Mouse (Mus musculus) kidney, embryonic 14.5 days (tissue): ENCODE measurements around the gene Klk5. TPM values are rescaled to one million over a fixed set of nuclear protein-coding genes. Genes with fewer than 3 reads are reported as not detected.

Source experiments
- ATAC-seq: fragments of 200-750 bp; cut with Nextera tagmentation; 2 replicates; pipeline ENCODE4 v1.8.0; 2017; ENCODE audit warnings: moderate number of reproducible peaks, mild to moderate bottlenecking, moderate TSS enrichment, moderate library complexity; ENCODE audit not compliant: low FRiP score, low TSS enrichment
- H3K27ac ChIP-seq: fragments of 300-500 bp; sonication (generic); 2 replicates; pipeline ENCODE4 v1.5.1; 2014; ENCODE audit warnings: low read depth, mild to moderate bottlenecking, low read length, moderate library complexity, mixed read lengths
- H3K27me3 ChIP-seq: fragments of 300-500 bp; sonication (generic); 2 replicates; pipeline ENCODE4 v1.6.1; 2014; ENCODE audit warnings: mild to moderate bottlenecking, low read length; ENCODE audit not compliant: control insufficient read depth, insufficient read depth
- H3K36me3 ChIP-seq: fragments of 300-500 bp; sonication (generic); 2 replicates; pipeline ENCODE4 v1.6.1; 2014; ENCODE audit warnings: low read length, mixed read lengths; ENCODE audit not compliant: control insufficient read depth, insufficient read depth
- H3K4me1 ChIP-seq: fragments of 300-500 bp; sonication (generic); 2 replicates; pipeline ENCODE4 v1.6.1; 2014; ENCODE audit warnings: low read length, mixed read lengths; ENCODE audit not compliant: control insufficient read depth, insufficient read depth
- H3K4me2 ChIP-seq: fragments of 300-500 bp; sonication (generic); replicated peaks from 2 replicates; pipeline ENCODE4 v1.6.1; 2014; ENCODE audit warnings: low read depth, mild to moderate bottlenecking, low read length
- H3K4me3 ChIP-seq: fragments of 300-500 bp; sonication (generic); 2 replicates; pipeline ENCODE4 v1.5.1; 2014; ENCODE audit warnings: mild to moderate bottlenecking, low read length
- H3K9ac ChIP-seq: fragments of 300-500 bp; sonication (generic); 2 replicates; pipeline ENCODE4 v1.6.1; 2014; ENCODE audit warnings: low read depth, mild to moderate bottlenecking, low read length, moderate library complexity
- H3K9me3 ChIP-seq: fragments of 300-500 bp; sonication (generic); 2 replicates; pipeline ENCODE4 v1.6.1; 2016; ENCODE audit warnings: low read length; ENCODE audit not compliant: control insufficient read depth
- WGBS: fragments of 180-500 bp; shearing (Covaris S2); extraction: QIAGEN DNeasy Blood & Tissue Kit; methylation state at CpG from one replicate; pipeline ENCODE4 v1.1.7; 2014; 5-methylcytosine and 5-hydroxymethylcytosine counted together
- polyA plus RNA-seq: library from polyadenylated mRNA; unstranded; fragments of >200 nt; fragmentation: Nextera tagmentation; extraction: Ambion mirVana; gene quantifications from 2 replicates; pipeline ENCODE4 v1.2.1, GENCODE M21; 2014

The Klk5 gene
- polyA plus RNA-seq, 1 experiment from 2014 or later, result not detected

- H3K4me3 ChIP-seq, result no peak overlapping the region
- no peaks in the 10 kb centered on the region for H3K36me3 ChIP-seq
- ATAC-seq, result no peak
- H3K27me3 ChIP-seq, result no peaks in the 10 kb centered on the region
- no peak overlapping the region for H3K9ac ChIP-seq
- H3K4me2 ChIP-seq, result no peak overlapping the region
- H3K9me3 ChIP-seq, result no peaks in the 10 kb centered on the region
- 91% methylated on average over 12 of the region's 12 CpGs for WGBS
- H3K27ac ChIP-seq, result no peak overlapping the region
- H3K4me1 ChIP-seq, result no peaks in the 10 kb centered on the region
Measured at GRCm38 (mm10) chr7:43857501-43857900, 15.7 kb downstream of the Klk5 start.

- Histone ChIP-seq H3K4me3 (no peak overlapping the region), H3K27ac (no peak overlapping the region), H3K9ac (no peak overlapping the region), H3K27me3 (no peaks in the 10 kb centered on the region), H3K4me1 (no peaks in the 10 kb centered on the region), H3K36me3 (no peaks in the 10 kb centered on the region), H3K4me2 (no peak overlapping the region), H3K9me3 (no peaks in the 10 kb centered on the region)
- ATAC-seq, result peak; percentile 25; the same call in 1 of the 2 replicates
- 55% methylated on average over 8 of the region's 8 CpGs for WGBS
Measured at GRCm38 (mm10) chr7:43860411-43860810, 18.6 kb downstream of the Klk5 start.

DNA sequence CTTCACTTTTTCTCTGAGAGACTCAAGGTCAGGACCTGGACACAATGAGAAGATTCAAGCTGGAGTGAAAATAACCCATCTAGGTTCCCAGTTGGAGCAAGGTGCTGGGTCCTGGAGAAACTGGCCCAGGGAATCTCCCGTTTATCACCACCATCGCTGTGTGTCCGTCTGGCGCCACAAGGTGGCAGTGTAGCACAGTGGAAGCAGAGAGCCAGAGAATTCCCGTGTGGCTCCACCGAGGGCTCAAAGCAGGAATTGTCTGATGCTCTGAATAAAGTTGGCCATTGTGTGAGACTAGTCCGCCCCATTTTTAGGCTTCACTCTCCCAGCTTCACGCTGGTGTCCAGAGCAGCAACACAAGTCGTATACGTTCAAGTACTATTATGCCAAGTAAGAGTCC is 31.5 kb downstream of the Klk5 start:
- Histone ChIP-seq H3K4me1 (no peaks in the 10 kb centered on the region), H3K9me3 (no peaks in the 10 kb centered on the region), H3K9ac (no peak overlapping the region), H3K27ac (no peak overlapping the region), H3K36me3 (no peaks in the 10 kb centered on the region), H3K27me3 (no peaks in the 10 kb centered on the region), H3K4me2 (no peak overlapping the region), H3K4me3 (no peak overlapping the region)
- ATAC-seq, result peak; percentile 63
- 8% methylated on average over 10 of the region's 10 CpGs for WGBS

DNA sequence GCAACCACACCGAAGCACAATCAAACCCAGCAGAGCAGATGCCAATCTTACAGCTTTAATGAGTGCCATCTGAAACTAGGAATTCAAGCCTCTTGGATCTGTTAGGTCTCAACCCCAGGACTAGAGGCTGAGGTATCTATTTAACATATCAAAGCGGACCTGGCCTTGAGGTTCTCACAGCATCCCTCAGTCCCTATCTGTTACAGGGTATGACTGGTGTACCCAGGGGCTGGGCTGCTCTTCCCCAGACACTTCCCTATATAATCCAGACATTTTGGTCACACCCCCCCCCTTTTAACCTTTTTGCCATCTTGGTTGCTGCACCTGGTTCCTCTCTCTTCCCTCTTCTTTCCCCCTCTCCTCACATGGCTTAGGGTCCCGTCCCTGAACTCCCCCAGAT is 31.9 kb downstream of the Klk5 start:
- no peak overlapping the region for H3K27ac ChIP-seq
- H3K4me1 ChIP-seq, result no peaks in the 10 kb centered on the region
- no peaks in the 10 kb centered on the region for H3K9me3 ChIP-seq
- no peak for ATAC-seq
- no peak overlapping the region for H3K9ac ChIP-seq
- no peak overlapping the region for H3K4me3 ChIP-seq
- no peaks in the 10 kb centered on the region for H3K27me3 ChIP-seq
- no peaks in the 10 kb centered on the region for H3K36me3 ChIP-seq
- 80% methylated on average over 3 of the region's 3 CpGs for WGBS
- H3K4me2 ChIP-seq, result no peak overlapping the region

GRCm38 (mm10) chr7:43874868-43875375 is 33.2 kb downstream of the Klk5 start:
- ATAC-seq, result no peak
- H3K4me3 ChIP-seq, result no peak overlapping the region
- no peak overlapping the region for H3K9ac ChIP-seq
- H3K27me3 ChIP-seq, result no peaks in the 10 kb centered on the region
- WGBS, result 80% methylated on average over 6 of the region's 6 CpGs
- H3K36me3 ChIP-seq, result no peaks in the 10 kb centered on the region
- H3K27ac ChIP-seq, result no peak overlapping the region
- H3K9me3 ChIP-seq, result no peaks in the 10 kb centered on the region
- no peaks in the 10 kb centered on the region for H3K4me1 ChIP-seq
- H3K4me2 ChIP-seq, result no peak overlapping the region

DNA sequence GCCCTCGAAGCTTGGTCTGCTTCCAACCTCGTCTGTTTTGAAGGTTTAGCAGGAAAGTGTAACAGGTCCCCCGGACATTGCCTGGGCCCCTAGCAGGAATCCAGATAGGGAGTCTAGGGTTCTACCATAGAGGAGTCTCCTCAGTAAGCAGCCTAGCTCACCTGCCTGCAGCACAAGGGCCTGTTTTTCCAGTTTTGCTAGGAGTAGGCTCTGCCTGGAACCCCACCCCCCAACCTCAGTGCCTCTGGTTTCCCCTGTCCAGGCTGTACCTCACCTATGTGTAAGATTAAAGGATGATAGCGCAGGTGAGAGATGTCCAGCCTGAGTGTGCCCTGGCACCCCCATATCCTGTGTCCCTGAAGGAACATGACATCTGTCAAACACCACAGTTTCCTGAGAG is 34.7 kb downstream of the Klk5 start:
- Histone ChIP-seq H3K4me3 (no peak overlapping the region), H3K27ac (no peak overlapping the region), H3K27me3 (no peaks in the 10 kb centered on the region), H3K9ac (no peak overlapping the region), H3K4me1 (no peaks in the 10 kb centered on the region), H3K4me2 (no peak overlapping the region), H3K36me3 (no peaks in the 10 kb centered on the region), H3K9me3 (no peaks in the 10 kb centered on the region)
- WGBS, result 69% methylated on average over 4 of the region's 4 CpGs
- ATAC-seq, result no peak

DNA sequence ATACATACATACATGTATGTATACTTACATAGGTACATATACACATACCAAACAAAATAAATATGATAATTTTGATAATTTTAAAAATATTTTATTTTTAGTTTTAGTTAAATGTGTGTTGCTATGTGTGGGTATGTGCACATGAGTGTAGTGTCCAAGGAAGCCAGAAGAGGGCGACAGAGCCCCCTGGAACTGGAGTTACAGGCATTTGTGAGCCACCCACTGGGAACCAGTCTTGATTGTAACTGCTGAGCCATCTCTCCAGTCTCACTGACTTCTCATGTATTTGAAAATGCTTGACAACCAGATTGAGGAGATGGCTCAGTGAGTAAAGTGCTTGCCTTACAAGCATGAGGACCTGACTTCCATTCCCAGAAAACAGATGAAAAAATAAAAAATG is 36.5 kb downstream of the Klk5 start:
- WGBS, result 35% methylated on average over 1 of the region's 1 CpGs
- Histone ChIP-seq H3K4me2 (no peak overlapping the region), H3K27ac (no peak overlapping the region), H3K9ac (no peak overlapping the region), H3K36me3 (no peaks in the 10 kb centered on the region), H3K4me1 (no peaks in the 10 kb centered on the region), H3K9me3 (no peaks in the 10 kb centered on the region), H3K4me3 (no peak overlapping the region), H3K27me3 (no peaks in the 10 kb centered on the region)
- ATAC-seq, result no peak

DNA sequence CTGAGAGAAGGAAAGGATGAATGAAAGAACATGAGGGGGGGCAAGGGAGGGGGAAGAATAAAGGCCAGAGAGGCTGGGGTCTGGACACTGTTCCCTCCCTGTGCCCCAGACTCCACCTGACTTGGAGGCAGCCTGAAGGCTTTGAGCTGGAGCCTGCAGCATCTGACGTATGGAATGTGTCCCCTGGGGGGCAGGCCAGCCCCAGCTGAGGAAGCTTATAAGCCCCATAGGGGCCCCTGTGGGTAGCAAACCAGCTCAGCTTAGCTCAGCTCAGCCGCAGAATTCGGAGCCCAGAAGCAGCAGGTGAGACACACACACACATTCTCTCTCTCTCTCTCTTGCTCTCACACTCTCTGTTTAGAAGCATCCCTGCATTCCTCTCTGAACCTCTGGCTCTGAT is 39.1 kb downstream of the Klk5 start, which contains the start of gene Klk4:
Gene Klk4, plus strand, starts transcription at position 249 of the 400 bp plus-strand sequence.
- H3K36me3 ChIP-seq, result no peaks in the 10 kb centered on the region
- no peaks in the 10 kb centered on the region for H3K9me3 ChIP-seq
- no peak within 1 kb of the TSS for H3K4me2 ChIP-seq
- ATAC-seq, result no peak
- H3K4me3 ChIP-seq, result no peak within 1 kb of the TSS
- no peak within 1 kb of the TSS for H3K27ac ChIP-seq
- no peaks in the 10 kb centered on the region for H3K4me1 ChIP-seq
- H3K27me3 ChIP-seq, result no peaks in the 10 kb centered on the region
- 9% methylated on average over 3 of the region's 3 CpGs for WGBS
- no peak within 1 kb of the TSS for H3K9ac ChIP-seq

DNA sequence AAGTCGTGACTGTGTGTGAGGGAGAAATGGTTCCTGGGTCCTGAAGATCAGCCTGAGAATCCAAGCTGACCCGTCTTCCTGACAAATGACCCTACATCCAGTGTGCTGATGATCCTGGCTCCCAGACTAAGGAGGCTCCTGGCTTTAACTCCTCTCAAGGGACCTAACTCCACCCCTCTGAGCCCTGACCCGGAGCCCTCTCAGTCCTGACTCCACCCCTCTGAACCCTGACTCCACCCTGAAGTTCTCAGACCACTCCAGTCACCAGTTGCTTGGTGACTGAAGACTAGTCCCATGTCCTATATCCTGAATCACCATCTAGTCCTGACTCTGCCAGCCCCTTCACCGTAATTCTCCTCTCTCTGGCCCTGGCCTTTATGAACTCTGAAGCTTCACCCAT is 40.6 kb downstream of the Klk5 start:
- 17% methylated on average over 4 of the region's 4 CpGs for WGBS
- ATAC-seq, result 0 out of 2 replicates have a peak, but pooled peaks have one; percentile 24
- H3K9me3 ChIP-seq, result no peaks in the 10 kb centered on the region
- no peak overlapping the region for H3K27ac ChIP-seq
- no peaks in the 10 kb centered on the region for H3K27me3 ChIP-seq
- no peak overlapping the region for H3K4me3 ChIP-seq
- no peak overlapping the region for H3K4me2 ChIP-seq
- no peaks in the 10 kb centered on the region for H3K36me3 ChIP-seq
- H3K9ac ChIP-seq, result no peak overlapping the region
- H3K4me1 ChIP-seq, result no peaks in the 10 kb centered on the region
